Mouse (Mus musculus) heart, embryonic 11.5 days (tissue): Measurements from ENCODE around the gene Mcm10. TPM values are rescaled to one million over a fixed set of nuclear protein-coding genes. Genes with fewer than 3 reads are reported as not detected.

Experiments used
- ATAC-seq: fragments of 200-750 bp; cut with Nextera tagmentation; replicated peaks from 2 replicates; pipeline ENCODE4 v1.8.0; 2017; ENCODE audit warnings: moderate library complexity; ENCODE audit not compliant: insufficient number of reproducible peaks, low FRiP score, low TSS enrichment
- H3K27ac ChIP-seq: fragments of 300-500 bp; sonication (generic); 2 replicates; pipeline ENCODE4 v1.5.1; 2014; ENCODE audit warnings: mild to moderate bottlenecking, low read depth, low read length
- H3K27me3 ChIP-seq: fragments of 300-500 bp; sonication (generic); 2 replicates; pipeline ENCODE4 v1.6.1; 2014; ENCODE audit warnings: mild to moderate bottlenecking, low read length, mixed read lengths; ENCODE audit not compliant: control insufficient read depth, insufficient read depth
- H3K36me3 ChIP-seq: fragments of 300-500 bp; sonication (generic); 2 replicates; pipeline ENCODE4 v1.6.1; 2014; ENCODE audit warnings: mild to moderate bottlenecking, low read length, moderate library complexity, mixed read lengths; ENCODE audit not compliant: control insufficient read depth, insufficient read depth
- H3K4me1 ChIP-seq: fragments of 300-500 bp; sonication (generic); 2 replicates; pipeline ENCODE4 v1.6.1; 2014; ENCODE audit warnings: low read length; ENCODE audit not compliant: control insufficient read depth, insufficient read depth
- H3K4me2 ChIP-seq: fragments of 300-500 bp; sonication (generic); 2 replicates; pipeline ENCODE4 v1.6.1; 2014; ENCODE audit warnings: mild to moderate bottlenecking, moderate library complexity
- H3K4me3 ChIP-seq: fragments of 300-500 bp; sonication (generic); 2 replicates; pipeline ENCODE4 v1.5.1; 2014; ENCODE audit warnings: low read depth, low read length
- H3K9ac ChIP-seq: fragments of 300-500 bp; sonication (generic); 2 replicates; pipeline ENCODE4 v1.6.1; 2014; ENCODE audit warnings: mild to moderate bottlenecking, low read depth, low read length, moderate library complexity
- H3K9me3 ChIP-seq: fragments of 300-500 bp; sonication (generic); replicated peaks from 2 replicates; pipeline ENCODE4 v1.6.1; 2016; ENCODE audit warnings: low read length; ENCODE audit not compliant: control insufficient read depth
- WGBS: fragments of 180-500 bp; shearing (Covaris S2); extraction: QIAGEN DNeasy Blood & Tissue Kit; methylation state at CpG from one replicate; pipeline ENCODE4 v1.1.7; 2014; ENCODE audit not compliant: insufficient replicate concordance; 5-methylcytosine and 5-hydroxymethylcytosine counted together
- polyA plus RNA-seq: library from polyadenylated mRNA; unstranded; fragments of >200 nt; fragmentation: Nextera tagmentation; extraction: Ambion mirVana; gene quantifications from 2 replicates; pipeline ENCODE4 v1.2.1, GENCODE M21; 2014

Gene Mcm10
- polyA plus RNA-seq, 1 experiment from 2014 or later: 21.4 TPM

GRCm38 (mm10) chr2:5043476-5043761 lies 30.8 kb upstream of the Mcm10 start:
- H3K36me3 ChIP-seq: no peaks in the 10 kb centered on the region
- no peak overlapping the region for H3K27ac ChIP-seq
- no peak for ATAC-seq
- WGBS: 87% methylated on average over 2 of the region's 2 CpGs
- no peaks in the 10 kb centered on the region for H3K9me3 ChIP-seq
- H3K4me3 ChIP-seq: no peak overlapping the region
- H3K9ac ChIP-seq: no peak overlapping the region
- H3K27me3 ChIP-seq: no peaks in the 10 kb centered on the region
- H3K4me1 ChIP-seq: peaks cover 2% of the 10 kb centered on the region; the same call in 1 of the 2 replicates
- H3K4me2 ChIP-seq: no peak overlapping the region

- Histone ChIP-seq H3K36me3 (no peaks in the 10 kb centered on the region), H3K9ac (no peak overlapping the region), H3K27me3 (no peaks in the 10 kb centered on the region), H3K27ac (no peak overlapping the region), H3K4me2 (no peak overlapping the region), H3K4me3 (no peak overlapping the region), H3K4me1 (peaks cover 2% of the 10 kb centered on the region; the same call in 1 of the 2 replicates), H3K9me3 (no peaks in the 10 kb centered on the region)
- WGBS: 51% methylated on average over 11 of the region's 11 CpGs
- no peak for ATAC-seq
Observed at GRCm38 (mm10) chr2:5042616-5043475, 30.3 kb upstream of the Mcm10 start.

GRCm38 (mm10) chr2:5041854-5042253 lies 29.3 kb upstream of the Mcm10 start:
- H3K4me2 ChIP-seq: no peak overlapping the region
- no peak overlapping the region for H3K4me3 ChIP-seq
- no peak overlapping the region for H3K27ac ChIP-seq
- H3K9me3 ChIP-seq: no peaks in the 10 kb centered on the region
- H3K9ac ChIP-seq: no peak overlapping the region
- 74% methylated on average over 5 of the region's 5 CpGs for WGBS
- no peak for ATAC-seq
- no peaks in the 10 kb centered on the region for H3K36me3 ChIP-seq
- no peaks in the 10 kb centered on the region for H3K27me3 ChIP-seq
- peaks cover 2% of the 10 kb centered on the region; the same call in 1 of the 2 replicates for H3K4me1 ChIP-seq

- H3K27ac ChIP-seq: no peak overlapping the region
- no peaks in the 10 kb centered on the region for H3K27me3 ChIP-seq
- no peak overlapping the region for H3K4me2 ChIP-seq
- no peak overlapping the region for H3K4me3 ChIP-seq
- H3K36me3 ChIP-seq: no peaks in the 10 kb centered on the region
- 84% methylated on average over 12 of the region's 12 CpGs for WGBS
- ATAC-seq: no peak
- H3K4me1 ChIP-seq: peaks cover 2% of the 10 kb centered on the region; the same call in 1 of the 2 replicates
- H3K9ac ChIP-seq: no peak overlapping the region
- H3K9me3 ChIP-seq: no peaks in the 10 kb centered on the region
Observed at GRCm38 (mm10) chr2:5040281-5041161, 27.9 kb upstream of the Mcm10 start.

GRCm38 (mm10) chr2:5039350-5040170 lies 27.0 kb upstream of the Mcm10 start:
- Histone ChIP-seq H3K4me3 (no peak overlapping the region), H3K4me1 (peaks cover 2% of the 10 kb centered on the region; the same call in 1 of the 2 replicates), H3K27ac (no peak overlapping the region), H3K36me3 (no peaks in the 10 kb centered on the region), H3K4me2 (no peak overlapping the region), H3K27me3 (no peaks in the 10 kb centered on the region), H3K9ac (no peak overlapping the region), H3K9me3 (no peaks in the 10 kb centered on the region)
- ATAC-seq: no peak
- 78% methylated on average over 13 of the region's 13 CpGs for WGBS

GRCm38 (mm10) chr2:5038320-5038719 lies 25.7 kb upstream of the Mcm10 start:
- no peak for ATAC-seq
- Histone ChIP-seq H3K9me3 (no peaks in the 10 kb centered on the region), H3K36me3 (no peaks in the 10 kb centered on the region), H3K9ac (no peak overlapping the region), H3K4me1 (no peaks in the 10 kb centered on the region), H3K4me2 (no peak overlapping the region), H3K27me3 (no peaks in the 10 kb centered on the region), H3K4me3 (no peak overlapping the region), H3K27ac (no peak overlapping the region)
- 85% methylated on average over 5 of the region's 5 CpGs for WGBS

GRCm38 (mm10) chr2:5037390-5037789 lies 24.8 kb upstream of the Mcm10 start:
- Histone ChIP-seq H3K27ac (no peak overlapping the region), H3K4me3 (no peak overlapping the region), H3K4me1 (no peaks in the 10 kb centered on the region), H3K9me3 (no peaks in the 10 kb centered on the region), H3K9ac (no peak overlapping the region), H3K36me3 (no peaks in the 10 kb centered on the region), H3K4me2 (no peak overlapping the region), H3K27me3 (no peaks in the 10 kb centered on the region)
- no peak for ATAC-seq
- 59% methylated on average over 3 of the region's 3 CpGs for WGBS

DNA sequence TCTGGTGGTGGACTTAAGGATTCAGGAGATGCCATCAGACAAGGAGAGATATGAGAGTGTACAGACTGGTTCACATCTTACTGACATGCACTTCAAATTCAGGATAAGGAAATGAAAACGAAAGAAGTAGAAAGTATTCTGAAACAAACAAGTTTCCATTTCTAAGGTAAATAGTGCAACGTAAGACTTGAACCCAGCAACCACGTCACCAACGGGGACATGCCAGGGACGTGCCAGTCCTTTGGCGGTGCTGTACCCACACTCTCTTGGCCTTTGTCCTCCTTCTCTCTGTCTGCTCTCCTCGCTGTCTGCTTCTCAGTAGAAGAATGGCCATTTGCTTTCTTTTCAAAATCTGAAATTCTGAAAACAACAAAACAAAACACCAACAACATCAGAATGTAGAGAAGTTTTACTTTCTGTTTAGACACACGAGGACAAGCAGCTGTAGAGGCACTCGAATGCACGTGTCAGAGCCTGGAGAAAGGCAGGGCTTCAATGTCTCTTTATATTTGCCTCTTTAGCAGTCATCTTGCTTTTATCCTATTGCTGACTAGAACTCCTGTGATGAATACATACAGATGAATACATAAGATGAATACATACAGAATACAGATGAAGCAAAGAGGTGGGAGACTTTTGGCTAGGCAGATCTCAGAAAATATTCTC lies 24.0 kb upstream of the Mcm10 start:
- H3K4me2 ChIP-seq: no peak overlapping the region
- WGBS: 84% methylated on average over 10 of the region's 10 CpGs
- ATAC-seq: no peak
- H3K9me3 ChIP-seq: no peaks in the 10 kb centered on the region
- no peaks in the 10 kb centered on the region for H3K36me3 ChIP-seq
- H3K4me3 ChIP-seq: no peak overlapping the region
- H3K4me1 ChIP-seq: no peaks in the 10 kb centered on the region
- no peak overlapping the region for H3K9ac ChIP-seq
- no peaks in the 10 kb centered on the region for H3K27me3 ChIP-seq
- H3K27ac ChIP-seq: no peak overlapping the region
